Mouse (Mus musculus) heart, postnatal 0 days (tissue): ENCODE measurements around the gene Usp39.

ENCODE experiments used
- CTCF ChIP-seq: IDR thresholded peaks from 2 replicates; pipeline ENCODE4 v1.5.1; 2016; ENCODE audit warnings: antibody characterized with exemption, control low read depth, low read depth
- EP300 ChIP-seq: IDR thresholded peaks from 2 replicates; pipeline ENCODE4 v1.6.1; 2016; ENCODE audit warnings: antibody characterized with exemption, low read depth

- TF ChIP-seq CTCF (no peak), EP300 (no peak)
These were observed 44.5 kb upstream of the Usp39 start for GRCm38 (mm10) chr6:72389471-72389940.
